Mouse (Mus musculus): ENCODE results near the gene Eef1g. TPM values are rescaled to one million over a fixed set of nuclear protein-coding genes. Genes with fewer than 3 reads are reported as not detected.

The Eef1g gene
- polyA plus RNA-seq, 1 experiment = 5.4 TPM

DNA sequence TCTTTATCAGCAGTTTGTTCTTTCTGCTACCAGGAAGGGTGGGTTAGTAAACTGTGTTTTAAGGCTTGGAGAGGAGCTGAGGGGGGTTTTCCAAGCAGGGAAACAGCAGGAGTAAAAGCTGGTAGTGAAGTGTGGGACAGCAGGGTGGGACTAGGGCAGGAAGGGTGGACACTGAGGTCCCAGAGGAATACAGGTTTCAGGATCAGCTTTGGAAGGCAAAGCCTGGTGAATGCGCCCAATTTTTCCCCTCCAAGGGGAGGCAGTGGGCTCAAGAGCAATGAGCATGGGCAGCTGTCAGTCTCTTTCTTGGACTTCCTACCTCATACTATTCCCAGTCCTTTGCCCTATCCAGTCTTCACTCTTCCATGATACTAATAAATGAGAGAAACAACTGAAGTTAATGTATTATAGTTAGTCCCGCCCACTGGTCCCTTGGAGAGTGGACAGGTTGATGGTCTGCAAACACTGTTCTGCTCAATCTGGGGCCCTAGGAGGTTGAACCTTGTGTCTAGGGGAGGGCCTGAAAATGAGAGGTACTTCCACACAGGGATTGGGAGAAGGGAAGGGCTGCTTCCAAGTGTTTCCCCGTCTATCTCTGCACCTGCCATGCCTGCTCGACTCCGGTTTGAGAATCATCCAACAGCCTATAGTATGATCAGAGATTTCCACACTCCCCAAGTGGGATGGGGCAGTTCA, 58.9 kb downstream of the Eef1g start:
- Histone ChIP-seq H3K4me3 (replicated peaks) (no peak overlapping the region), H3K36me3 (ENCODE audit: control insufficient read depth) (no peaks in the 10 kb centered on the region), H3K9me3 (ENCODE audit: control insufficient read depth, low read length) (no peaks in the 10 kb centered on the region), H3K4me1 (ENCODE audit: control insufficient read depth) (no peaks in the 10 kb centered on the region), H3K27me3 (ENCODE audit: control insufficient read depth) (no peaks in the 10 kb centered on the region)
- no peak for TF ChIP-seq GATA1 (IDR thresholded peaks at IDR 0.05; ENCODE audit: low read length)
- no peak for TF ChIP-seq TAL1 (IDR thresholded peaks at IDR 0.05; ENCODE audit: low read length)

DNA sequence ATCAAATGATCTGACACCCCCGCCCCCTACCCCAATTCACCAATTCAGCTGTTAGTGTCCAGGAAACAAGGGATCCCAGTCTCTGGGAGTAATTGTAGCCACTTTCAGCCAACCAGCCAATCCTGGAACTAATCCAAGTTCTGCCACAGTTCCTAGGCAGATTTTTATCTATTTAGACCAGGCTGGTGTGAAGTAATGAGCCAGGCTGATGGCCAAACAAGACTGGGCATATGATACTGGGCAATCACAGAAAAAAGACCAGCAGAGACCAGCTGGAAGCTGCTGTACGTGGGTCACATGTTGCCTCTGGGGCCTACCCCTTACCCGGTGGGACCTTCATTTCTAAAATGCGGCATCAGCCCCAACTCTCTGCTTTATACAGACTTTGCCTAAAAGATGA, 59.8 kb downstream of the Eef1g start:
- no peaks in the 10 kb centered on the region for H3K4me1 ChIP-seq (ENCODE audit: control insufficient read depth)
- TF ChIP-seq GATA1 (IDR thresholded peaks at IDR 0.05; ENCODE audit: low read length) = no peak
- no peak for TF ChIP-seq TAL1 (IDR thresholded peaks at IDR 0.05; ENCODE audit: low read length)
- H3K27me3 ChIP-seq (ENCODE audit: control insufficient read depth) = no peaks in the 10 kb centered on the region

DNA sequence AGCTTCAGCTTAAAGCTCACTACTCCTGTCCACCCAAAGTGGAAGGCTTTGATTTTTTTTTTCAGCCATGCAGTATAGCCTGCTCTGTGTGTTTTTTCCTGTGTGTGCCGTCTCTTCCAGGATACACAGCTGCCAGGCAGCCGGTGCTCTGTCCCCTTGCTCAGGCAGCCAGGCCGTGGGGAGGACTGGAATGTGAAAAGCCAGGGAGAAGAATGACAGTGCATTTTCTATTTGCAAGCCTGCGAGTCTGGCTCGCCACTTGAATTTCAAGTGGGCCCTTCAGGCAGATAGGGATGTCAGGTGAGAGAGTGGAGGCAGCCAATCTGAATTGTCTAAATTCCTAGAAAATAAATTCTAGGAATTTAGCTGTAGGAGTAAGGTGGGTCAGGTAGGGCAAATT, 61.0 kb downstream of the Eef1g start:
- Histone ChIP-seq H3K27me3 (ENCODE audit: control insufficient read depth) (no peaks in the 10 kb centered on the region), H3K9me3 (ENCODE audit: control insufficient read depth, low read length) (no peaks in the 10 kb centered on the region)
- TF ChIP-seq GATA1 (IDR thresholded peaks at IDR 0.05; ENCODE audit: low read length) (no peak), TAL1 (IDR thresholded peaks at IDR 0.05; ENCODE audit: low read length) (no peak)

More for the DNA sequence above, 59.8 kb downstream of the Eef1g start:
- Histone ChIP-seq H3K9me3 (ENCODE audit: control insufficient read depth, low read length) (no peaks in the 10 kb centered on the region), H3K36me3 (ENCODE audit: control insufficient read depth) (no peaks in the 10 kb centered on the region), H3K4me3 (replicated peaks) (no peak overlapping the region)

More for the DNA sequence above, 61.0 kb downstream of the Eef1g start:
- Histone ChIP-seq H3K36me3 (ENCODE audit: control insufficient read depth) (no peaks in the 10 kb centered on the region), H3K4me1 (ENCODE audit: control insufficient read depth) (no peaks in the 10 kb centered on the region), H3K4me3 (replicated peaks) (no peak overlapping the region)

Other genes starting within 250 kb of the Eef1g start
- 33.5 and 37.4 TPM in 2 replicates for gene Slc3a2, start 243.7 kb upstream of the Eef1g start, polyA plus RNA-seq (2012)
- gene Wdr74, start 231.2 kb upstream of the Eef1g start, polyA plus RNA-seq (2012) = 1.7 and 2.5 TPM in 2 replicates
- gene 1700092M07Rik, start 226.3 kb upstream of the Eef1g start, polyA plus RNA-seq (2012) = not detected in 2 replicates
- gene Stx5a, start 225.6 kb upstream of the Eef1g start, polyA plus RNA-seq (2012) = 3.3 and 3.6 TPM in 2 replicates
- gene Nxf1, start 210.0 kb upstream of the Eef1g start, polyA plus RNA-seq (2012) = 2.9 and 3.0 TPM in 2 replicates
- 4.9 and 5.0 TPM in 2 replicates for gene Tmem223, start 196.0 kb upstream of the Eef1g start, polyA plus RNA-seq (2012)
- gene Tmem179b, start 192.6 kb upstream of the Eef1g start, polyA plus RNA-seq (2012) = 10.3 and 14.4 TPM in 2 replicates
- 4.1 and 4.7 TPM in 2 replicates for gene Taf6l, start 180.6 kb upstream of the Eef1g start, polyA plus RNA-seq (2012)
- gene Polr2g, start 168.5 kb upstream of the Eef1g start, polyA plus RNA-seq (2012) = 0.36 and 0.84 TPM in 2 replicates
- 0.06 and 0.07 TPM in 2 replicates for gene Zbtb3, start 164.5 kb upstream of the Eef1g start, polyA plus RNA-seq (2012)
- gene Ttc9c, start 147.7 kb upstream of the Eef1g start, polyA plus RNA-seq (2012) = 0.24 TPM in 2 replicates
- gene Hnrnpul2, start 147.0 kb upstream of the Eef1g start, polyA plus RNA-seq (2012) = 8.6 and 10.2 TPM in 2 replicates
- 0.10 TPM in 1 of 2 replicates, not detected in the other for gene AC129217.1, start 137.3 kb upstream of the Eef1g start, polyA plus RNA-seq (2012)
- gene Bscl2, start 129.6 kb upstream of the Eef1g start, polyA plus RNA-seq (2012) = 4.6 and 6.4 TPM in 2 replicates
- gene Gng3, start 127.8 kb upstream of the Eef1g start, polyA plus RNA-seq (2012) = not detected in 2 replicates
- gene Lrrn4cl, start 116.3 kb upstream of the Eef1g start, polyA plus RNA-seq (2012) = not detected in 2 replicates
- gene Ubxn1, start 95.5 kb upstream of the Eef1g start, polyA plus RNA-seq (2012) = 19.4 and 19.7 TPM in 2 replicates
- gene Uqcc3, start 86.1 kb upstream of the Eef1g start, polyA plus RNA-seq (2012) = 3.7 and 3.8 TPM in 2 replicates
- 0.01 and 0.03 TPM in 2 replicates for gene Lbhd1, start 83.3 kb upstream of the Eef1g start, polyA plus RNA-seq (2012)
- not detected in 2 replicates for gene Gm49403, start 83.1 kb upstream of the Eef1g start, polyA plus RNA-seq (2012)
- 6.6 and 7.7 TPM in 2 replicates for gene 1810009A15Rik, start 78.2 kb upstream of the Eef1g start, polyA plus RNA-seq (2012)
- gene Gm49416, start 78.1 kb upstream of the Eef1g start, polyA plus RNA-seq (2012) = not detected in 2 replicates
- gene Ints5, start 74.0 kb upstream of the Eef1g start, polyA plus RNA-seq (2012) = 3.1 and 3.7 TPM in 2 replicates
- 1.9 and 2.5 TPM in 2 replicates for gene Ganab, start 69.0 kb upstream of the Eef1g start, polyA plus RNA-seq (2012)
- gene B3gat3, start 46.7 kb upstream of the Eef1g start, polyA plus RNA-seq (2012) = 15.8 and 16.4 TPM in 2 replicates
- gene Rom1, start 37.7 kb upstream of the Eef1g start, polyA plus RNA-seq (2012) = 0.42 and 0.57 TPM in 2 replicates
- 1.3 and 1.4 TPM in 2 replicates for gene Eml3, start 37.5 kb upstream of the Eef1g start, polyA plus RNA-seq (2012)
- gene Mta2, start 25.2 kb upstream of the Eef1g start, polyA plus RNA-seq (2012) = 2.2 and 3.4 TPM in 2 replicates
- gene Tut1, start 13.2 kb upstream of the Eef1g start, polyA plus RNA-seq (2012) = 1.6 TPM in 2 replicates
- gene Ahnak, start 22.2 kb downstream of the Eef1g start, polyA plus RNA-seq (2012) = 0.01 and 0.05 TPM in 2 replicates
- gene Scgb1a1, start 120.9 kb downstream of the Eef1g start, polyA plus RNA-seq (2012) = not detected in 2 replicates
- 2.1 and 3.6 TPM in 2 replicates for gene Asrgl1, start 168.6 kb downstream of the Eef1g start, polyA plus RNA-seq (2012)